Mouse (Mus musculus): ENCODE results near the gene Ccdc106.

Ccdc106 gene

DNA sequence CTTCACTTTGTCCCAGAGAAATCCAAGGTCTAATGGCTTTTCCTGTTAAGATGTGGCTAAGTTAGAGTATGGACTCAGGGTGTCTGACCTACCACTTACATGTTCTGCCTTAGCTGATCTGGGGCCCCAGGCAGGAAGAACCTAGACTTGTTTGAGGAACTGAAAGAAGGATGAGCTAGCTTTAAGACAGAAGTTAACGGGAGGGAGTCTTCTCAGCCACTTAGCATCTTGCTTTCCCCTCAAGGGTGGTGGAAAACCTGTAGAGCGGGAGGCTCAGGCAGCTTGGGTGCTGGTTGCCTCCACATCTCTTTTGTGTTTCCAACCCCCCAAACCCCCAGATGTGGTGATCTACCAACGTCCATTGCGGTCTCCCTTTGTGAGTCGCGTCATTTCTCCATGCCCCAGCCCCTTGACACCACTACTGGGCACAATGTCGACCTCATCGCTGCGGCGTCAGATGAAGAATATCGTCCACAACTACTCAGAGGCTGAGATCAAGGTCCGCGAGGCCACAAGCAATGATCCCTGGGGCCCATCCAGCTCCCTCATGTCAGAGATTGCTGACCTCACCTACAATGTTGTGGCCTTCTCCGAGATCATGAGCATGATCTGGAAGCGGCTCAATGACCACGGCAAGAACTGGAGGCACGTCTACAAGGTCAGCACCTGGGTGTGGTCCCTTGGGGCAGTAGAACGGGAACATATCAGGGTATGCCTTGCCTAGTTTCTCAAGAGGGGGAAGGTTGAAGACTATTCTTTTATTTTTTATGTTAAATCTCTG, 63.2 kb downstream of the Ccdc106 start:
- no peak for DNase-seq

DNA sequence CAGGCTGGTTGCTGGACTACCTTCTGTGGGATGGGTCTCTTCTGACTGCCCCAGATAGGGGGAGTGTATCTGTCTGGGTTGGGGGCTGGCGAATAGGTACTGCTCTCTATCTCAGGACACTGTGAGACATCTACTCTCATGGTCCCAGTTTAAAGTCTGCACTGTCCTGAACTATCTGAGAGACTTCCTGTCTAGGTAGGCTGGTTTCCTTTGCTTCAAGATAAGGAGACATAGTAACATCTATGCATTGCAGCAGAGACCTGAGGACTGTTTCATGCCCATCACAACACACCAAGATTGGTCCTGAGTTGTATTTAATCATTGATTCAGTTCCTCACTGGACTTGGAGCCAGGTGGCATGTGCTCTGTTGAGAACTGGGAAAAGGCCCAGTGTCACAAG, 65.2 kb downstream of the Ccdc106 start:
- DNase-seq: no peak

DNA sequence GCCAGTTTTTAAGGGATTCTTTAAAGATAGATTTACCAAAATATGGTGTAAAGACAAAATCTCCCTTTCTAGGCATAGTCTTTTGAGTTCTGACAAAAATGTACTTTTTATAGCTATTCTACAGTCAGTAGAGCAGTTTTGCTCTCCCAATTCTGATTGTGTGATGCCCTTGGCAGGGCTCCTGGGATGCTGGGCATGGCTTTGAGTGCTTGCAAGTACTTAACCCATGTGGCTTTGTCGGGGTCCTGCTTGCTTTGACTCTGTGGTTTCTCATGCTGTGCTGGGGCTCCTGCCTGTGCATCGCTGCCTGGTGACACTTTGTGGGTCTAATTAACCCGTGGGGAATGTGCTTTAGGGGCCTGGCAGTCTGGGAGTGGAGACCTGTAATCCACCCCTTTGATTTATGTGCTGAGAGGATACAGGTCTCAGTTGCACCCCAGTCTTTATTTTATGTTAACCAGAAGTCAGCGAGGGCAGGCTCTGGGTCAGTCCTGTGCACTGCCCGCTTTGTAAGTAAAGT, 66.6 kb downstream of the Ccdc106 start:
- no peak for DNase-seq

DNA sequence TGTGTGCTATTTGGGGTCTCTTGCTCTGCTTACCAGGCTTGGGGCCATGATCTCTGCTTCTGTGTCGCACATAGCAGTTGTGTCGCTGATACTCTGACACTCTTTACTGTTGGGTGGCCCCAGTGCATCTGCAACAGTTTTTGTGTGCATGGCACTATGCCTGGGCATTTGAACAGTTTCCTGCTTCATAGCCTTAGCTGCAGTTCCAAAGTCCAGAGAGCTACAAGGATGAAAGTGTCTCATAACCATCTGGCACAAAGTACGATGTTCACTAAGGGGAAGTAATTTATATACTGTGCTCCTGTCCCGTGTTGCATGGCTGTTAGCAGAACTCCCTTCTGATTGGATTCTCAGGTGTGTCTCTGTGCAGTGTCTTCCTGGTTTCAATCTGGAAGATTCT, 67.5 kb downstream of the Ccdc106 start:
- DNase-seq: no peak

GRCm38 (mm10) chr7:5089853-5090252, 69.5 kb downstream of the Ccdc106 start:
- DNase-seq: no peak

DNA sequence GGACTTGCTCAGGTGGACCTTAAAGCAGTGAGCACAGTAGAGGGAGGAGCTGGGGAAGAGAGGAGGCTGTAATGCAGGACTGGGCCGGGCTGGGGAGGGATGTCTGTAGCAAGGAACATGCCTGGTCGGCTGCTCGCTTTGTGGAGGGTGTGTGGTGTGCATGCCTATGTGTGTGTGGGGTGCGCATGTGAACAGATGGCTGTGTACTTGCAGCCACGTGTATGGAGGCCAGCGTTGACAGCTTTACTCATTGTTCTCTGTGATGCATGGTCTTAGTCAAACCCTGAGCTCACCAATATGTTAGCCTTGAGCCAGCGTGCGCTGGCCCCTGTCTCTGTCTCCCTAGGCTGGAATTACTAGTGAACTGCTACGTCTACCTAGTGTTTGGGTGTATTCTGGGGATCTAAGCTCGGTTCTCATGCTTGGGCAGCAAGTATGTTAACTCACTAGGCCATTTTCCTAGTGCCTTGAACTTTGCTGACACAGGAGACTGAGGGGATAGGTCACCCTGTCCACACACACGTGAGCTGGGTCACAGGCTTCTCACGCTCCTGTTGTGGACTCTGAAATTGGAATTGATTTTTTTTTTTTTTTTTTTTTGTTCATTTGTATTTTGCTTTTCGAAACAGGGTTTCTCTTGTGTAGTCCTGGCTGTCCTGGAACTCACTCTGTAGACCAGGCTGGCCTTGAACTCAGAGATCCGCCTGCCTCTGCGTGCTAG, 70.8 kb downstream of the Ccdc106 start:
- DNase-seq: no peak

- no peak for DNase-seq
Measured at GRCm38 (mm10) chr7:5092381-5092780, 72.0 kb downstream of the Ccdc106 start.

DNA sequence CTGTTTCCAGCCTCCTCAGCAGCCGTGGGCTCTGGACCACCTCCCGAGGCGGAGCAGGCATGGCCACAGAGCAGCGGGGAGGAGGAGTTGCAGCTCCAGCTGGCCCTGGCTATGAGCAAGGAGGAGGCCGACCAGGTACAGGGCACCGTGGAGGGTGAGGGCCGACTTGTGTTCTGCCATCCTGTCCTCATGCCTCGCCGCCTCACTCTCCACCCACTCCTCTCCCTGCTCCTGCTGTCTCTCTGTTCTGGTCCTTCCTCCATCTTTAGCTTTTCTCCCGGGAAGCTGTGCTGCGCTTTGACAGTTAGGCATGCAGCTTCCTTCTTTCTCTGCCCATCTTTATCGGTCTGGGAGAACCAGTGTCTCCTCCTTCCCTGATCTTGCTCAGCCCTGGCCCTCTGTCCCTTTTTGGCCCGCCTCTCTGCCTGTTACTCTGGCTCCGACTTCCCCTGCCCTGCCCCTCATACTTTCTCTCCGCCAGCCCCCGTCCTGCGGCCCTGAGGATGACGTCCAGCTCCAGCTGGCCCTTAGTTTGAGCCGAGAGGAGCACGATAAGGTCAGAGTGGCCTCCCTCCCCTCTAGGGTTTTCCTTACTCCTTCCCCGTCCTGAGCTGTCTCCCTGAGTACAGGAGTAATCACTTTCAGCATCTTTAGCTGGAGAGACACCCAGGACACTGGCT, 72.6 kb downstream of the Ccdc106 start:
- DNase-seq: no peak

DNA sequence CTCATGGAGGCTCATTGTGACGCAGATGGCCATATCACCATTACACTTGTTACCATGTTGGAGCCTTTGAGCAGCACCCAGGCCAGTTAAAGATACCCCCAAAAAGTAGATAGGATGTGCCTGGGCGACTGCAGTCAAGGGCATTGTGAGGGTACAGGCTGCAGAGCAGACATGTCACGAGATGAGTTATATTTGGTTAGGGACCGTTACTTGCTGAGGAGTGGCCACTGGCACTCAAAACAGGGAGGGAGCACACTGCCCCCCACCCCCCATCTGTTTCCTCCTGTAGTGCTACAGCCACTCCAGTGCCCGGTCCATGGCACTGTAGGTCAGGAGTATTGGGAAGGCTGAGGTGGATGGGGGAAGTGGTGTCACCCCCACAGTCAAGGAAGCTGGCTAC, 78.4 kb downstream of the Ccdc106 start:
- no peak for DNase-seq

DNA sequence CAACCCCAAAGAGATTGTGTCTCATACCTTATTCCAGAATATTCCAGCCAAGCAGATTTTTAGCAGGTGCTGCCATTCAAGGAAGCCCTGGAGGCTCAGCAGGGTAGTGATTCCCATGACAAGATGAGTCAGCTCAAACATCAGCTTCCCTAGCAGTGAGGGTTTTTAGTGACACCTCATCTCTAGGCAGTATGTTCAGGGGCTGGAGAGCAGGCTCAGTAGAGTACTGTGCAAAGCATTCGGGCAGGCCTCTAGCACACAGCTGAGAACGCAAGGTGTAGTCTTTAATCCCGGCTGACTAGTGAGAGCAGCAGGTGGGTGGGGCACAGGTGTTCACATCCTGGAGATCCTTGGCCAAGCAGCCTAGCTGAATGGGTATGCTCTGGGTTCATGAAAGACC, 79.4 kb downstream of the Ccdc106 start:
- DNase-seq: no peak

DNA sequence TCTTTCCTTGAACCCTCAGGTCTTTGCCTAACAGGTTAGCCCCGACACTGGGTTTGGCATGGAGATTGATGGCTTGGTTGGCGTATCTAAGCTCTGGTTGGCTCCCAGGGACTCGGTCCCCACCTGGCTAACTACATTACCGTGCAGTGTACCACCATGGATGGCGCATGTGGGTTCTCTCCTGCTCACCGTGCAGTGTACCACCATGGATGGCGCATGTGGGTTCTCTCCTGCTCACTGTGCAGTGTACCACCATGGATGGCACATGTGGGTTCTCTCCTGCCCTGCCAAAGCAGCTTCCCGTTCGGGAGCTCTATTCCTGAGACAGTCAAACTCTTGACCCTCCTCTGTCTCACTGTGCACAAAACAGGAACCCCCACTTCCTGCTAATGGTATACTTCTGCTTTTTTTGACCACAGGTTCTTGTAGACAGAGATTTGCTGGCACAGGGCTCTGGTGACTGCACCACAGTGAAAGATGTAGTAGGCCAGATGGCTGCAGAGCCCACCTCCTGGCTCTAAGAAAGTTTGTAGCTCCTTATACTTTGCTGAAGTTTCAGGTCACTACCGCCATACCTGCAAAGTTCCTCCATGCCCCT, 80.8 kb downstream of the Ccdc106 start:
- DNase-seq: no peak

- DNase-seq: no peak
Measured at GRCm38 (mm10) chr7:5102564-5102963, 82.2 kb downstream of the Ccdc106 start.

GRCm38 (mm10) chr7:5108272-5108671, 87.9 kb downstream of the Ccdc106 start:
- no peak for DNase-seq

DNA sequence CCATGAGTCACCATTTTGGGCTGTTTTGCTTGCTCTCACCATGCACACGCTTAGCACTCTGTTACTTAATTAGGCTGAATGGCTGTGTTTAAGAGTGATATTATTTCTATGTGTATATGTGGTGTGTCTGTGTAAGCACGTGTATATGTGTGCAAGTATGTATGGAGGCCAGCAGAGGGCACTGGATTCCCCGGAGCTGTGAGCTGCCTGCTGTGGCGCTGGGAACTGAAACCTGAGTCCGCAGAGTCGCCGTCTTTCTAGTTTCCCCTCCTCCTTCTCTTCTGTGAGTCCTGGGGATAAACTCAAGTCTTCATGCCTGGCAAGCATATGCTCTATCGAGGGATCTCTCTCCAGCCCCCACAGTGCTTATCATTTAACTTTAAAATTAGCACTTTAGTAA, 88.9 kb downstream of the Ccdc106 start:
- DNase-seq: no peak

Measured in cerebellum, adult 18-20 months (tissue).